Mouse (Mus musculus): ENCODE data around the gene Fam110c.
"Not testable (repeated sequence)": the region's sequence is repeated elsewhere in the genome, so short reads cannot be mapped to it uniquely, and the experiment has no call there.

Gene Fam110c

GRCm38 (mm10) chr12:31073412-31074354, at the start of gene Fam110c:
TSS of gene Fam110c (plus strand) at chr12:31073861.
- no peak for DNase-seq (ENCODE audit: low read depth, low spot score)

GRCm38 (mm10) chr12:31026423-31026822, 47.2 kb upstream of the Fam110c start:
- DNase-seq (ENCODE audit: low read depth, low spot score), result no peak

- no peak for DNase-seq (ENCODE audit: low read depth, low spot score)
These were observed 21.6 kb upstream of the Fam110c start for GRCm38 (mm10) chr12:31052066-31052465.

GRCm38 (mm10) chr12:31056291-31056864, 17.3 kb upstream of the Fam110c start:
- DNase-seq (ENCODE audit: low read depth, low spot score), result no peak

- no peak for DNase-seq (ENCODE audit: low read depth, low spot score)
These were observed 14.2 kb upstream of the Fam110c start for GRCm38 (mm10) chr12:31059393-31059853.

- no peak for DNase-seq (ENCODE audit: low read depth, low spot score)
These were observed 13.4 kb upstream of the Fam110c start for GRCm38 (mm10) chr12:31060245-31060644.

GRCm38 (mm10) chr12:31071222-31071621, 2.4 kb upstream of the Fam110c start:
- no peak for DNase-seq (ENCODE audit: low read depth, low spot score)

- not testable (repeated sequence) for DNase-seq (ENCODE audit: low read depth, low spot score)
These were observed 710 bp downstream of the Fam110c start for GRCm38 (mm10) chr12:31074355-31074786.

- DNase-seq (ENCODE audit: low read depth, low spot score), result no peak
These were observed 1.3 kb downstream of the Fam110c start for GRCm38 (mm10) chr12:31074839-31075538.

GRCm38 (mm10) chr12:31077020-31077419, 3.4 kb downstream of the Fam110c start:
- DNase-seq (ENCODE audit: low read depth, low spot score), result no peak

GRCm38 (mm10) chr12:31078030-31078429, 4.4 kb downstream of the Fam110c start:
- DNase-seq (ENCODE audit: low read depth, low spot score), result no peak

- no peak for DNase-seq (ENCODE audit: low read depth, low spot score)
These were observed 6.7 kb downstream of the Fam110c start for GRCm38 (mm10) chr12:31080352-31080751.

- no peak for DNase-seq (ENCODE audit: low read depth, low spot score)
These were observed 7.4 kb downstream of the Fam110c start for GRCm38 (mm10) chr12:31080890-31081554.

- DNase-seq (ENCODE audit: low read depth, low spot score), result no peak
These were observed 9.3 kb downstream of the Fam110c start for GRCm38 (mm10) chr12:31083007-31083406.

- DNase-seq (ENCODE audit: low read depth, low spot score), result no peak
These were observed 9.7 kb downstream of the Fam110c start for GRCm38 (mm10) chr12:31083407-31083806.

- DNase-seq (ENCODE audit: low read depth, low spot score), result no peak
These were observed 13.4 kb downstream of the Fam110c start for GRCm38 (mm10) chr12:31087060-31087459.

- no peak for DNase-seq (ENCODE audit: low read depth, low spot score)
These were observed 16.7 kb downstream of the Fam110c start for GRCm38 (mm10) chr12:31090401-31090800.

GRCm38 (mm10) chr12:31090882-31091640, 17.4 kb downstream of the Fam110c start:
- no peak for DNase-seq (ENCODE audit: low read depth, low spot score)

- no peak for DNase-seq (ENCODE audit: low read depth, low spot score)
These were observed 18.8 kb downstream of the Fam110c start for GRCm38 (mm10) chr12:31092481-31092880.

GRCm38 (mm10) chr12:31097185-31097584, 23.5 kb downstream of the Fam110c start:
- DNase-seq (ENCODE audit: low read depth, low spot score), result no peak

- no peak for DNase-seq (ENCODE audit: low read depth, low spot score)
These were observed 27.5 kb downstream of the Fam110c start for GRCm38 (mm10) chr12:31101190-31101589.

Measured in brain, embryonic 18.5 days (tissue).